Mouse (Mus musculus) testis, adult 2 months (tissue): ENCODE measurements around the gene Rpn2.

Experiments used
- CTCF ChIP-seq: fragments of 200-500 bp; IDR thresholded peaks from 2 replicates; pipeline ENCODE4 v1.5.1; 2012; ENCODE audit warnings: low read depth, mild to moderate bottlenecking, inconsistent platforms, low read length, moderate library complexity; ENCODE audit not compliant: control insufficient read depth, insufficient read depth, insufficient replicate concordance
- POLR2A ChIP-seq: fragments of 200-500 bp; IDR thresholded peaks from 2 replicates; pipeline ENCODE4 v1.6.1; 2012; ENCODE audit warnings: low read depth, mild to moderate bottlenecking, inconsistent platforms, low read length, moderate library complexity; ENCODE audit not compliant: control insufficient read depth

DNA sequence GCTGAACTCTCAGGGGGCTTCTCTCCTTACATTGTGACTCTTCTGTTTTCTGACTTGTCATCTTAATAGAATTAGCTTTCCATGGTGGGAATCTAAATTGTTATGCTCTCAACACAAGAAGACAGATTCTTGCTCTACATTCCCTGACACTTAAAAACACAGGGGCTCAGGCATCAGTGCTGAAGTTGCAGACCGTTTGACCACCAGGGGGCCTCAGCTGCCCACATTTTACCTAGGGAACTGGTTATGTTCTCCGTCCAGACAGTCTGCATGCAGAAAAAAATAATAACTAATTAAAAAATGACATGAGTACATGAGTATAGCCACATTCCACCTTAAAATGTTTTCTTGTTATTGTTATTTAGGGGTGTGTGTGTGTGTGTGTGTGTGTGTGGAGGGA, 13.3 kb downstream of the Rpn2 start:
- TF ChIP-seq CTCF (peak; percentile 58; the same call in 1 of the 2 replicates), POLR2A (no peak)
